Mouse (Mus musculus) heart, adult 8-10 months (tissue): ENCODE results near the gene Tmem248. TPM values are rescaled to one million over a fixed set of nuclear protein-coding genes. Genes with fewer than 3 reads are reported as not detected.

Experiments
- DNase-seq: peaks from one replicate; pipeline ENCODE4 v3.0.0; 2022; ENCODE audit warnings: low spot score
- total RNA-seq, 4 experiments: library from RNA; stranded (reverse); gene quantifications; 2 replicates each; pipeline ENCODE4 v1.2.4; 2022

Tmem248 gene
- total RNA-seq = 10 to 100 TPM; 38.1 to 48.4 (median 46.1) TPM

GRCm38 (mm10) chr5:130216781-130217180 is at the start of gene Tmem248:
TSS of gene Tmem248 (plus strand) at chr5:130217081.
- DNase-seq = no peak

GRCm38 (mm10) chr5:130169109-130169508 is 47.8 kb upstream of the Tmem248 start:
- DNase-seq = no peak

GRCm38 (mm10) chr5:130170666-130171422 is 46.0 kb upstream of the Tmem248 start:
- no peak for DNase-seq

GRCm38 (mm10) chr5:130171423-130171954 is 45.4 kb upstream of the Tmem248 start, which contains the start of gene Rabgef1:
TSS of gene Rabgef1 (plus strand) at chr5:130171798.
- peak; percentile 97 for DNase-seq

- DNase-seq = peak; percentile 52
Measured at GRCm38 (mm10) chr5:130171956-130172601, 44.8 kb upstream of the Tmem248 start.

GRCm38 (mm10) chr5:130173012-130173411 is 43.9 kb upstream of the Tmem248 start:
- no peak for DNase-seq

- no peak for DNase-seq
Measured at GRCm38 (mm10) chr5:130177871-130178270, 39.0 kb upstream of the Tmem248 start.

- no peak for DNase-seq
Measured at GRCm38 (mm10) chr5:130180362-130180761, 36.5 kb upstream of the Tmem248 start.

GRCm38 (mm10) chr5:130181740-130182540 is 34.9 kb upstream of the Tmem248 start:
- DNase-seq = no peak

- DNase-seq = no peak
Measured at GRCm38 (mm10) chr5:130182541-130182821, 34.4 kb upstream of the Tmem248 start.

GRCm38 (mm10) chr5:130184193-130184856 is 32.6 kb upstream of the Tmem248 start:
- DNase-seq = no peak

- no peak for DNase-seq
Measured at GRCm38 (mm10) chr5:130185312-130185711, 31.6 kb upstream of the Tmem248 start.

GRCm38 (mm10) chr5:130187383-130187782 is 29.5 kb upstream of the Tmem248 start:
- no peak for DNase-seq

GRCm38 (mm10) chr5:130190909-130191308 is 26.0 kb upstream of the Tmem248 start:
- no peak for DNase-seq

- DNase-seq = no peak
Measured at GRCm38 (mm10) chr5:130191865-130192264, 25.0 kb upstream of the Tmem248 start.

- no peak for DNase-seq
Measured at GRCm38 (mm10) chr5:130192356-130192944, 24.4 kb upstream of the Tmem248 start.

GRCm38 (mm10) chr5:130193760-130194159 is 23.1 kb upstream of the Tmem248 start:
- no peak for DNase-seq

- DNase-seq = no peak
Measured at GRCm38 (mm10) chr5:130196307-130196706, 20.6 kb upstream of the Tmem248 start.

- DNase-seq = no peak
Measured at GRCm38 (mm10) chr5:130197454-130197853, 19.4 kb upstream of the Tmem248 start.

- no peak for DNase-seq
Measured at GRCm38 (mm10) chr5:130197981-130198380, 18.9 kb upstream of the Tmem248 start.
